Mouse (Mus musculus) ES-E14 (cell line): ENCODE results near the gene Zmiz1. TPM values are rescaled to one million over a fixed set of nuclear protein-coding genes. Genes with fewer than 3 reads are reported as not detected.

Experiments used
- DNase-seq: peaks from one replicate; pipeline ENCODE4 v3.0.0-alpha.2; 2013; ENCODE audit warnings: low read depth, low spot score
- H3K27ac ChIP-seq: 2 replicates; pipeline ENCODE4 v1.5.1; 2012; ENCODE audit warnings: low read depth, mild to moderate bottlenecking, low read length, moderate library complexity, mixed read lengths; ENCODE audit not compliant: poor library complexity, insufficient read depth, severe bottlenecking
- H3K36me3 ChIP-seq: 2 replicates; pipeline ENCODE4 v1.6.1; 2012; ENCODE audit warnings: mild to moderate bottlenecking, low read length, moderate library complexity, mixed read lengths; ENCODE audit not compliant: control insufficient read depth, poor library complexity, insufficient read depth, severe bottlenecking
- H3K4me1 ChIP-seq, 2 experiments: fragments of 150-350 bp in 1 of 2; sonication (generic) in 1 of 2; 2 replicates each; pipeline ENCODE4 v1.6.1; 2012; ENCODE audit warnings: low read length in 2 of 2, mild to moderate bottlenecking in 1 of 2, mixed read lengths in 1 of 2; ENCODE audit not compliant: control insufficient read depth in 2 of 2, insufficient read depth in 2 of 2, poor library complexity in 1 of 2
- H3K4me3 ChIP-seq, 2 experiments: fragments of 150-350 bp in 1 of 2; sonication (generic) in 1 of 2; 2 replicates each; pipeline ENCODE4 v1.5.1; 2012; ENCODE audit warnings: low read length in 2 of 2, low read depth in 1 of 2, mild to moderate bottlenecking in 1 of 2, mixed read lengths in 1 of 2; ENCODE audit not compliant: insufficient read depth in 1 of 2, poor library complexity in 1 of 2, severe bottlenecking in 1 of 2
- H3K9ac ChIP-seq: 2 replicates; pipeline ENCODE4 v1.6.1; 2012; ENCODE audit warnings: low read depth, mild to moderate bottlenecking, low read length, mixed read lengths; ENCODE audit not compliant: poor library complexity, insufficient read depth, severe bottlenecking
- H3K9me3 ChIP-seq: fragments of 150-350 bp; sonication (generic); 2 replicates; pipeline ENCODE4 v1.6.1; 2012; ENCODE audit warnings: low read depth, mild to moderate bottlenecking, low read length; ENCODE audit not compliant: control insufficient read depth, insufficient read depth
- CHD2 ChIP-seq: IDR thresholded peaks from 2 replicates; pipeline ENCODE4 v1.6.1; 2014; ENCODE audit warnings: mild to moderate bottlenecking, low read depth, low read length, inconsistent platforms
- HCFC1 ChIP-seq: IDR thresholded peaks from 2 replicates; pipeline ENCODE4 v1.6.1; 2012; ENCODE audit warnings: low read length, inconsistent platforms, borderline replicate concordance; ENCODE audit not compliant: insufficient read depth
- MAFK ChIP-seq: IDR thresholded peaks from 2 replicates; pipeline ENCODE4 v1.6.1; 2014; ENCODE audit warnings: mild to moderate bottlenecking, low read depth, low read length, inconsistent platforms; ENCODE audit not compliant: insufficient read depth
- ZC3H11A ChIP-seq: IDR thresholded peaks from 2 replicates; pipeline ENCODE4 v1.6.1; 2012; ENCODE audit warnings: low read depth, mild to moderate bottlenecking, inconsistent platforms, low read length, borderline replicate concordance
- ZNF384 ChIP-seq: IDR thresholded peaks from 2 replicates; pipeline ENCODE4 v1.6.1; 2012; ENCODE audit warnings: low read depth, low read length, inconsistent platforms
- in situ Hi-C, 2 experiments: fragments of 600-800 bp; cut with MboI; formaldehyde crosslinking; loops; one replicate each; pipeline ENCODE4 v1.15.1; 2025; ENCODE audit warnings: low sequenced_read_pairs in 2 of 2, inconsistent platforms in 1 of 2; ENCODE audit not compliant: unreplicated experiment in 2 of 2
- total RNA-seq: library from RNA; depleted of rRNA; stranded (reverse); fragments of 300-350 nt; gene quantifications from 2 replicates; pipeline ENCODE4 v1.2.3, GENCODE M21; 2012

Gene Zmiz1
- total RNA-seq, 1 experiment = 16.9 TPM

DNA sequence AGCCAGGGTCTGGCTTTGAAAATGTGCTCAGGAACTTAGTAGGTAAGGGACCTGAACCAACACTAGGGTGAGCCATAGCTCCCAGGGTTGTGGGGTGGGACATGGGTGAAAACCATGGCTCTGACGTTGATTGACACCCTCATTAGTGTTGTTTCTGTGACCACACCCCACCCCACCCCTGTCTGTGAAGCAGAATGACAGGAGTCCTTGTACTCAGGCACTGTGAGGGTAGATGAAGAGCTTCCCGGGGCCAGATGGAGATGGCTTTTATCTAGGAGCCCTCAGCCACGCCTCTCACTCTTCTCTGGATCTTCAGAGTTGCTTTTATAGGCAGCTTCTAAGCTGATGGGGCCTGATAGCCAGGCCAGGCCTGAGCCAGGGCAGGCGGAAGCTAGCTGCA, 63.4 kb downstream of the Zmiz1 start:
- Histone ChIP-seq H3K4me3 (no peak overlapping the region), H3K9ac (no peak overlapping the region), H3K4me1 (0 out of 4 replicates have a peak, but pooled peaks cover 0 to 2% of the 10 kb centered on the region in 2 experiments), H3K27ac (no peak overlapping the region), H3K9me3 (no peaks in the 10 kb centered on the region), H3K36me3 (no peaks in the 10 kb centered on the region)
- DNase-seq = peak; percentile 12
- TF ChIP-seq ZC3H11A (no peak), CHD2 (no peak), MAFK (no peak), HCFC1 (no peak), ZNF384 (no peak)
- in situ Hi-C loops = no loop called here

DNA sequence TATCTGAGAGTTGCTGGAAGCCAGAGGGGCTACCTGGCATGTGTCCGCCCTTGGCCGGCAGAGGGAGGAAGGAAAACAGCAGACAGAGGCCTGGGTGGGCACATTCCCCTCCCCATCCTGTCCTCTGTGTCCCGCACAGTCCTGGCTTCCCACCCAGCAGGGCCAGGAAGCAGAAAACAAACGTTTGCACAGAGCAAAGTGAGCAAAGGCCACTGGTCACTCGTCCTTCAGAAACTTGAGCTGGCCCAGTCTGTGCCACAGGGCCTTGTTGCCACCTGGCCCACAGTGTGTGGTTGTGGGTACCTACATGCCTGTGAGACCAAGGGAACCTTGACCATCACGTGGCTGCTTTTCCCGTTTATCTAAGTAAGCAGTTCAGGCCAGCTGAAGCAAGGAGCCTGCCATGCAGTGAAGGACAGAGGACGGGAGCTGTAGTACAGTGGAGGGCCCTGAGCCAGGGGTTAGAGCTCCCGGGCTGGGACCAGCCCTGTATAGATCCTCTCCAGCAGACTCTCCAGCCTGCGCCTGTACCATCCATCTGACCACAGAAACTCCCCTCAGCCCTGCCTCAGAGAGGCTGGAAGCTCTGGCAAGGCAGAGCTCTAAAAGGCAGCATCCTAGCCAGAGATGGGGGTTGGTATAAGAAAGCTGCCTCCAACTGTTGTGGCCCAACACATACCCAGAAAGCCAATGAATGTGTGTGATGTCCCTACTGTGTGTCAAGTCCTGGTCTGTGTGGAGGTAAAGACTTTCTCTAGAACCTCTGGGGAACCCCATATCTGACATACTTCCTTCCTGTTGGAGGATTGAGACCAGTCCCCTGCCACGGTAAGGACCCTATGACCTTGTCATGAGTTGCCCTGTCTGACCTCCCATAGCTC, 64.5 kb downstream of the Zmiz1 start:
- Histone ChIP-seq H3K4me1 (0 out of 4 replicates have a peak, but pooled peaks cover 0 to 2% of the 10 kb centered on the region in 2 experiments), H3K36me3 (no peaks in the 10 kb centered on the region), H3K27ac (no peak overlapping the region), H3K9me3 (no peaks in the 10 kb centered on the region), H3K9ac (no peak overlapping the region), H3K4me3 (no peak overlapping the region)
- TF ChIP-seq MAFK = no peak
- no peak for TF ChIP-seq ZC3H11A
- no peak for TF ChIP-seq ZNF384
- no peak for TF ChIP-seq HCFC1
- TF ChIP-seq CHD2 = no peak
- DNase-seq = no peak
- in situ Hi-C loops = no loop called here

DNA sequence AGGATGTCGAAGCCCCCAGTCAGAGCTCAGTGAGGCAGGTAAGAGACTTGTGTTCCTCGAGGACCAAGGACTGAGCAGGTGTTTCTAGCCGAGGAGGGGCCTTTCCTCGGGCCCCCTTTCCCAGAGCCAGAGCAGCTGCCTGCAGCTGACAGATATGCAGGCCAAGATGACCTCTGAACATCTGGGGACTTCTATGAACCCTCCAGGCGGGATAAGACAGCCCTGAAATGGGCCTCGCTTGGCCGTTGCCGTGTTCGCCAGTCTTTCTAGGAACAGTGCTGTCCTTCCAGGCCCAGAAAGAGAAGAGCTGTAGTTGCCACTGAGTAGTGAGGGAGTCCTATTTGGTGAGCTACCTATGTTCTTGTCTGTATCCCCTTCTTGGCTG, 65.1 kb downstream of the Zmiz1 start:
- in situ Hi-C loops = no loop called here
- no peaks in the 10 kb centered on the region for H3K9me3 ChIP-seq
- 0 out of 4 replicates have a peak, but pooled peaks cover 0 to 2% of the 10 kb centered on the region in 2 experiments for H3K4me1 ChIP-seq
- no peaks in the 10 kb centered on the region for H3K36me3 ChIP-seq
- H3K9ac ChIP-seq = no peak overlapping the region
- H3K27ac ChIP-seq = no peak overlapping the region
- H3K4me3 ChIP-seq = no peak overlapping the region
- no peak for TF ChIP-seq HCFC1
- TF ChIP-seq ZNF384 = no peak
- no peak for TF ChIP-seq ZC3H11A
- no peak for TF ChIP-seq MAFK
- no peak for TF ChIP-seq CHD2
- DNase-seq = no peak

DNA sequence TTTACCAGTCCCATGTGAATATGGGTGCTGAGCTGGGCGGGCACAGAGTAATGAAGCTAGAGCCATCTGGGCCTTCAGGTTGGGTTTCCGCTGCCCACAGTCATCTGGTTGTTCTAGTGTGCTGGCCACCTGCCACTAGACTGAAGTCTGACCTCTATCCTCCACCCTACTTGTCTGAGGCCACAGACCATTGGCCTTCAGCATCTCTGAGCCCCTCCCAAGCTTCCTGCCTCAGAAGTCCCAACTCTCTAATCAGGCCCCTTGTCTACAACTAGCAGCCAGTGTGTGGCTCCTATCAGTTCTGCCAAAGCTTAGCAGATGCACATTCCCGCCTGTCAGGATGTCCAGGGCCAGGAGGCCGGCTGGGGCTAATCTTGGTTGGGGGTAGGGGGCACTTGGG, 65.9 kb downstream of the Zmiz1 start:
- TF ChIP-seq HCFC1 = no peak
- TF ChIP-seq ZC3H11A = no peak
- no peak for TF ChIP-seq MAFK
- no peak for TF ChIP-seq CHD2
- no peak for TF ChIP-seq ZNF384
- H3K4me1 ChIP-seq = 0 out of 4 replicates have a peak, but pooled peaks cover 0 to 2% of the 10 kb centered on the region in 2 experiments
- H3K36me3 ChIP-seq = no peaks in the 10 kb centered on the region
- no peak overlapping the region for H3K4me3 ChIP-seq
- DNase-seq = no peak
- in situ Hi-C loops = no loop called here
- H3K27ac ChIP-seq = no peak overlapping the region
- H3K9me3 ChIP-seq = no peaks in the 10 kb centered on the region
- H3K9ac ChIP-seq = no peak overlapping the region
